Mouse (Mus musculus) cerebellum, adult 11 months (tissue): Measurements from ENCODE around the gene Bloc1s4.

Experiments
- DNase-seq: peaks from one replicate; pipeline ENCODE4 v3.0.0; 2022

The Bloc1s4 gene

DNA sequence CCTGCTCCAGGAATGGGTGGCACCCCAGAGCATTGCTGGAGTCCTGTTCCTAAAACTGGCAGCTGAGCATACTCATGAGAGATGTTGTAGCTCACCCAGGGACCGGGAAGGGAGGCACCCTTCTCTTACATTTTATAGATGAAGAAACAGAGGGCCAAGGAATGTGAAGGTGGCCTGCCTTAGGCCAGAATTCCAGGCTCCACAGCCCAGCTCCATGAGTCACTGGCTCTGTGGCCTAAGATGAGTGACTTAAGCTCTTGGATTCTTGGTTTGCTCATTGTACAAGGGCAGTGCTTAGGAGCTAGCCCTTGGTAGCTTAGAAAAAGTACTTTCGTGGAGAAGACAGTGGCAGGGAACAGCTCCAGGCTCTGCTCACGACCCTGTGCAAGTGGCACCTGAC lies 33.6 kb downstream of the Bloc1s4 start:
- no peak for DNase-seq

DNA sequence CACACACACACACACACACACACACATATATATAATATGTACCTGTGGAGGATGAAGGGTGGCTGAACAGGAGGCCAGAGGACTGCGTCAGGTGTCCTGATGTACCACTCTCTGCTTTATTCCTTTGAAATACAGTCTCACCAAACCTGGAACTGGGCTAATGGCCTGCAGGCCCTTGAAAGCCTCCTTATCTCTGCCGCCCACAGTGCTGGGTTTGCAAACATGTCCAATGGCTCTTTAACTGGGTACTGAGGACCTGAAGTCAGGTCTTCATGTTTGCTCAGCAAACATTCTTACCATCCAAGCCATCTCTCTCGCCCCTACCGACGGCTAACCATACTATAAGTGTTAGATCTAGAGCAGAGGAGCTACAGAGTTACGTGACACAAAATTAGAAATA lies 34.8 kb downstream of the Bloc1s4 start:
- DNase-seq = no peak

GRCm38 (mm10) chr5:36712553-36713534 lies 35.6 kb downstream of the Bloc1s4 start:
- peak; percentile 57 for DNase-seq

DNA sequence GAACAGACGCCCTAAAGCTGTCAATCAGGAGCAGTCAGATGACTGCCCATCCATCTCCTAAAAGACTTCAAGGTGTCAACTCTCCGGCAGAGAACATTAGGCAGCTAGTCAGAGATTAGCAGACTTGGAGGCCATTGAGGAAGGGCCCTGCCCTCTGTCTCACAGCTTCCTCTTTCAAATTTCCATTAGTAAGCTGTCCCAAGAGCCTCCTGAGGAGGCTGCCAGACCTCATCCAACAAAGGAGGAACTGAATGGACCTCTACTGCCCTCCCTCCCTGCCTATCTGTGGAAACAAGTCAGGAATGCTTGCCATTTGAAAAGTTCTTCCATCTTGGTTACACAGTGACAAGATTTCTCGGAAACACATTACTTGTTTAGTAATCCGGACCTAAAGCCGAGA lies 36.6 kb downstream of the Bloc1s4 start:
- DNase-seq = no peak

DNA sequence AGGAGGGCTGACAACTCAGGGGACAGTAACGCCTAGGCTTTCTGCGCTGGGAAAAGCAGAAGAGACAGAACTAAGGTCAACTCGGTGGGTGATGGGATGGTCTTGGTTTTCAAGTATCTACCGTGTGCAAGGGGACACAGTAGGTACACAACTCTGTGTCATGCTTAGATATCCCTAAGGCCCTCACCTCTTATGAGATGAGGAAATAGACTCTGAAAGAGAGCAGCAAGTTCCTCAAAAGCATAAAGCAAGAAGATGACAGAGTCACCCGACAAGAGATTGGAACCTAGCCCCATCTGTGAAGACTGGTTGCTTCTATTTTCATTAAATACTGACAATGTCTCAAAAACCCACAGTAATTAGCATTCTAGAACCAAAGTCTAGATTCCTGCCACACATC lies 42.7 kb downstream of the Bloc1s4 start:
- DNase-seq = no peak

DNA sequence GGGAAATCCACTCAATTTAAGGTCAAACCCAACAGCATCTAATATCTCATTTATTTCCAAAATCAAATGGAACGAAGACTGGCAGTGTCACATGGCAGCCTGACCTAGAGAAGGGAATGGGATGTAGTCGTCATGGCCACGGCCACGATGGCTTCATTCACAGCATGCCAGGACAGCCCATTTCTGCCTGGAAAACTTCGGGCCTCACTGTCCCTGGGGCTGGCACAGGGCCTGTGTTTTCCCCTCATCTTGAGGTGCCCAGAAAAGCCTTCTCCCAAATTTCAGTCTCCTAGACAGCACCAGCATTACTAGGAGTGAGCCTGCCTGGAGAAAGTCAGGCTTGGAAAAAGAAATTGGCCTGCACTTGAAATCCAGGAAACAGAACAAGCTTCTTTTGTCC lies 43.1 kb downstream of the Bloc1s4 start:
- DNase-seq = no peak

DNA sequence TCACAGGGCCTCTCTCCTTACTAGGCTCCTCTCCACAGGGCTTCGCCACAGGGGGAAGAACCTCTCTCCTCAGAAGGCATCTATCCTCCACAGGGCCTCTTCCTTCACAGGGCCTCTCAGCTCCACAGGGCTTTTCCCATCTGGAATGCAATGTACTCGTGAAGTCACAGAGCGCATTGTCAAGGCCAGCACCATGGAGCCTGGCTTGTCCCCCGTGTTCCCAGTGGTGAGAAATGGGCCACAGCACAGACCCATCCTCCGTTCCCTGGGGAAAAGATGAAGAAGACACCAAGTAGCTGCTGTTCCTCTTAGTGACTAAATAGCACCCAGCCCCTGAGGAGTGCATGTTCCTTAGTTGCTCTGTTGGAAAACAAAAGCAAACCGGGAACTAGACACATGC lies 43.8 kb downstream of the Bloc1s4 start:
- DNase-seq = no peak

GRCm38 (mm10) chr5:36700939-36701620 lies 47.4 kb downstream of the Bloc1s4 start:
- no peak for DNase-seq

GRCm38 (mm10) chr5:36698689-36699088 lies 49.8 kb downstream of the Bloc1s4 start:
- DNase-seq = no peak

DNA sequence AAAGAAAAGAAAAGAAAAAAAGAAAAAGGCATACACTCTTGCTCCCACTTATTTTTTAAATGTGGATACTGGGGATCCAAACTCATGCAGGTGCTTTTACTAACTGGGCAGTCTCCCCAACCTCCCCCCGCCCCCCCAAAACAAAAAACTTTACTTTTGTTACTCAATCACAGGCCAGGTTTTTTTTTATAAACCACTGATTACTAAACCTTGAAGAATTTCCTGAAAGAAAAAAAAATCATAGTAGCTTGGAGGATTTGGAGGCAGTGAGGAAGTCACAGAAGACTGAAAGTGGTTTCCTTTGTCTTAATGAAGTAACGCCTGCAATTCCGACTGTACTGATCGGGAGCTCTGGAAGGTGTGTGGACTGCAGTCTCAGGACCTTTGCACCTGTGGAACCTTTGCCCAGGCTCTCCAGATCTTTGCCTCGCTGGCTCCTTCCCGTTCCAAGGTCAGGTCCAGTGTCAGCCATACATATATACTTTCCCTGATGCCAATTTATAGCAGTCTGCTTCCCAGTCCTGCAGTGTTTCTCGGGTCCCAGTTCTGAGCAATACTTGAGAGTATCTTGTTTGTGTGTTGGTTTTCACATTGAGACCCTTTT lies 50.3 kb downstream of the Bloc1s4 start:
- DNase-seq = no peak
